8 mouse cellular contexts compared by ENCODE assay signal in genomic region chr7:68843374-68843773, GRCm38 (mm10).
DNase-seq lines count a peak whose midpoint lies in the region; ATAC-seq and TF ChIP-seq lines count a peak whose summit lies in the region.

No protein-coding gene starts in this region.

- ATAC-seq in CD4-positive, CD25-positive, alpha-beta regulatory T cell, adult 4 months: no peak
- ATAC-seq in kidney, postnatal 0 days (replicated peaks; ENCODE audit: low FRiP score, low read depth): no peak
- no peak for ATAC-seq in kidney, embryonic 14.5 days (ENCODE audit: low FRiP score, low TSS enrichment)
- no peak for ATAC-seq in forebrain, postnatal 0 days

- peak; percentile 34 for DNase-seq in CD4-positive, CD25-positive, alpha-beta regulatory T cell, adult 2 months (ENCODE audit: low read depth, low spot score)
- DNase-seq in kidney, postnatal 0 days (ENCODE audit: low spot score): peak; percentile 29
- peak; percentile 60 to 68 for DNase-seq in kidney, postnatal 4 days
- no peak for DNase-seq in left cerebral cortex, adult 9 months (ENCODE audit: low spot score in 2 of 2)
- DNase-seq in forebrain, postnatal 0 days: no peak

- H3K4me1 ChIP-seq in kidney, postnatal 0 days (replicated peaks; ENCODE audit: insufficient read depth, low read length): no peaks in the 10 kb centered on the region
- H3K4me1 ChIP-seq in kidney, embryonic 14.5 days (ENCODE audit: control insufficient read depth, insufficient read depth, low read length): no peaks in the 10 kb centered on the region
- no peaks in the 10 kb centered on the region for H3K4me1 ChIP-seq in E14TG2a.4 (replicated peaks; ENCODE audit: low read depth, low read length)
- H3K4me1 ChIP-seq in forebrain, postnatal 0 days (ENCODE audit: insufficient read depth): no peaks in the 10 kb centered on the region

- TF ChIP-seq CTCF in kidney, postnatal 0 days (IDR thresholded peaks at IDR 0.05; ENCODE audit: low read depth): peak; percentile 67
- peak; percentile 44 for TF ChIP-seq CTCF in E14TG2a.4 (conservative IDR thresholded peaks at IDR 0.05; ENCODE audit: low read length)
- no peak for TF ChIP-seq CTCF in forebrain, postnatal 0 days (IDR thresholded peaks at IDR 0.05; ENCODE audit: low read depth)

- H3K9me3 ChIP-seq in kidney, postnatal 0 days (replicated peaks; ENCODE audit: low read length): no peaks in the 10 kb centered on the region
- H3K9me3 ChIP-seq in kidney, embryonic 14.5 days (ENCODE audit: control insufficient read depth, low read length): no peaks in the 10 kb centered on the region
- H3K9me3 ChIP-seq in E14TG2a.4 (ENCODE audit: low read length): peaks cover 5% of the 10 kb centered on the region
- no peaks in the 10 kb centered on the region for H3K9me3 ChIP-seq in forebrain, postnatal 0 days (ENCODE audit: low read length)

- no peak overlapping the region for H3K4me2 ChIP-seq in kidney, postnatal 0 days (ENCODE audit: low read length)
- H3K4me2 ChIP-seq in kidney, embryonic 14.5 days (replicated peaks; ENCODE audit: low read depth, low read length): no peak overlapping the region
- no peak overlapping the region for H3K4me2 ChIP-seq in forebrain, postnatal 0 days (ENCODE audit: low read depth)

- H3K9ac ChIP-seq in kidney, postnatal 0 days (ENCODE audit: low read depth, low read length): no peak overlapping the region
- H3K9ac ChIP-seq in kidney, embryonic 14.5 days (ENCODE audit: low read depth, low read length): no peak overlapping the region
- H3K9ac ChIP-seq in forebrain, postnatal 0 days: no peak overlapping the region

- H3K27ac ChIP-seq in kidney, postnatal 0 days: no peak overlapping the region
- no peak overlapping the region for H3K27ac ChIP-seq in kidney, embryonic 14.5 days (ENCODE audit: low read depth, low read length)
- H3K27ac ChIP-seq in forebrain, postnatal 0 days (ENCODE audit: low read depth, low read length): no peak overlapping the region

- 42% methylated on average over 4 of the region's 4 CpGs for WGBS in kidney, postnatal 0 days
- 50% methylated on average over 4 of the region's 4 CpGs for WGBS in kidney, embryonic 14.5 days
- 55% methylated on average over 4 of the region's 4 CpGs for WGBS in forebrain, postnatal 0 days

- no peak overlapping the region for H3K4me3 ChIP-seq in kidney, postnatal 0 days (replicated peaks; ENCODE audit: low read depth, low read length)
- no peak overlapping the region for H3K4me3 ChIP-seq in kidney, embryonic 14.5 days (ENCODE audit: low read length)
- no peak overlapping the region for H3K4me3 ChIP-seq in E14TG2a.4 (replicated peaks; ENCODE audit: low read length)
- H3K4me3 ChIP-seq in forebrain, postnatal 0 days (ENCODE audit: low read depth, low read length): no peak overlapping the region

- H3K27me3 ChIP-seq in kidney, postnatal 0 days (ENCODE audit: insufficient read depth, low read length): no peaks in the 10 kb centered on the region
- no peaks in the 10 kb centered on the region for H3K27me3 ChIP-seq in kidney, embryonic 14.5 days (ENCODE audit: control insufficient read depth, insufficient read depth, low read length)
- no peaks in the 10 kb centered on the region for H3K27me3 ChIP-seq in E14TG2a.4 (ENCODE audit: insufficient read depth, low read length)
- H3K27me3 ChIP-seq in forebrain, postnatal 0 days (ENCODE audit: insufficient read depth, low read length): no peaks in the 10 kb centered on the region

- H3K36me3 ChIP-seq in kidney, postnatal 0 days (ENCODE audit: insufficient read depth, low read length): no peaks in the 10 kb centered on the region
- H3K36me3 ChIP-seq in kidney, embryonic 14.5 days (ENCODE audit: control insufficient read depth, insufficient read depth, low read length): no peaks in the 10 kb centered on the region
- H3K36me3 ChIP-seq in E14TG2a.4 (ENCODE audit: insufficient read depth, low read length): no peaks in the 10 kb centered on the region
- no peaks in the 10 kb centered on the region for H3K36me3 ChIP-seq in forebrain, postnatal 0 days (ENCODE audit: insufficient read depth)

Comparison
In these comparisons a context has a peak if more than half of its experiments do, and no peak if none do; other contexts are left out.
1. DNase-seq: peak in CD4-positive, CD25-positive, alpha-beta regulatory T cell, adult 2 months (single experiment), kidney, postnatal 0 days (single experiment) and kidney, postnatal 4 days (2 of 2); none in left cerebral cortex, adult 9 months (0 of 2) and forebrain, postnatal 0 days (single experiment).